Comparison of ENCODE assay signal across 8 mouse cellular contexts in genomic region chr19:44545321-44546041, GRCm38 (mm10). TPM values are rescaled to one million over a fixed set of nuclear protein-coding genes. Genes with fewer than 3 reads are reported as not detected.
A peak's percentile ranks its signal among the peaks of the same experiment; 100 is the strongest.
DNase-seq lines count a peak whose midpoint lies in the region; ATAC-seq and TF ChIP-seq lines count a peak whose summit lies in the region.

Gene Sec31b (minus strand): TSS chr19:44545864.

- peak within 1 kb of the TSS; percentile 89 for H3K27ac ChIP-seq in heart, embryonic 10.5 days
- no peak within 1 kb of the TSS for H3K27ac ChIP-seq in lung, postnatal 0 days (ENCODE audit: low read length)

- H3K4me1 ChIP-seq in heart, embryonic 10.5 days = peaks cover 11% of the 10 kb centered on the region; the same call in 1 of the 2 replicates
- no peaks in the 10 kb centered on the region; the same call in 1 of the 2 replicates for H3K4me1 ChIP-seq in lung, postnatal 0 days (ENCODE audit: insufficient read depth, low read depth, low read length)

- TF ChIP-seq CTCF in lung, postnatal 0 days (IDR thresholded peaks at IDR 0.05) = no peak

- peak within 1 kb of the TSS; percentile 73 for H3K4me3 ChIP-seq in heart, embryonic 10.5 days
- H3K4me3 ChIP-seq in lung, postnatal 0 days (ENCODE audit: low read depth, low read length) = peak within 1 kb of the TSS; percentile 47

- DNase-seq in spleen, adult 18-20 months = peak; percentile 14 to 30
- DNase-seq in spleen, adult 12 weeks (ENCODE audit: low spot score) = no peak
- peak; percentile 78 for DNase-seq in embryo, embryonic 9.5 days (ENCODE audit: extremely low spot score)
- peak; percentile 89 for DNase-seq in heart, embryonic 10.5 days (ENCODE audit: low spot score)
- peak; percentile 72 for DNase-seq in kidney, adult 9 months
- peak; percentile 22 for DNase-seq in lung, postnatal 0 days (ENCODE audit: low spot score)
- peak; percentile 17 for DNase-seq in ovary, postnatal 14 days (ENCODE audit: low spot score)
- DNase-seq in left cerebral cortex, adult 11 months (ENCODE audit: low spot score) = no peak

- peaks cover 35% of the 10 kb centered on the region for H3K36me3 ChIP-seq in heart, embryonic 10.5 days
- H3K36me3 ChIP-seq in lung, postnatal 0 days (ENCODE audit: insufficient read depth, low read length) = peaks cover 23% of the 10 kb centered on the region; the same call in 1 of the 2 replicates

- peaks cover 5% of the 10 kb centered on the region; the same call in 1 of the 2 replicates for H3K27me3 ChIP-seq in heart, embryonic 10.5 days (ENCODE audit: insufficient read depth, poor library complexity, severe bottlenecking)
- H3K27me3 ChIP-seq in lung, postnatal 0 days (replicated peaks; ENCODE audit: insufficient read depth, low read length) = no peaks in the 10 kb centered on the region

- TF ChIP-seq EP300 in lung, postnatal 0 days (IDR thresholded peaks at IDR 0.05) = no peak

- no peaks in the 10 kb centered on the region for H3K9me3 ChIP-seq in heart, embryonic 10.5 days
- H3K9me3 ChIP-seq in lung, postnatal 0 days (ENCODE audit: low read length) = no peaks in the 10 kb centered on the region

- peak within 1 kb of the TSS; percentile 91 for H3K4me2 ChIP-seq in lung, postnatal 0 days (replicated peaks; ENCODE audit: low read depth, low read length)

- under 1% methylated on average over 47 of the region's 47 CpGs for WGBS in heart, embryonic 10.5 days
- 2% methylated on average over 44 of the region's 47 CpGs for WGBS in lung, postnatal 0 days

- H3K9ac ChIP-seq in lung, postnatal 0 days (replicated peaks; ENCODE audit: low read depth) = peak within 1 kb of the TSS; percentile 41

- peak; percentile 64 for ATAC-seq in lung, postnatal 0 days

RNA-seq across cellular contexts. Expression of gene Sec31b, which starts in this region (rescaled TPM):
- 1.0 and 1.9 TPM in 2 replicates for polyA plus RNA-seq in heart, embryonic 10.5 days (2016; fragmentation: Nextera tagmentation; extraction: Ambion mirVana)
- polyA plus RNA-seq in lung, postnatal 0 days (2015; fragmentation: Nextera tagmentation; extraction: Ambion mirVana) = 0.42 and 0.46 TPM in 2 replicates

Comparison
In these comparisons a context has a peak if more than half of its experiments do, and no peak if none do; other contexts are left out.
1. DNase-seq: peak in spleen, adult 18-20 months (2 of 2), embryo, embryonic 9.5 days (single experiment), heart, embryonic 10.5 days (single experiment), kidney, adult 9 months (single experiment) and ovary, postnatal 14 days (single experiment); none in spleen, adult 12 weeks (single experiment) and left cerebral cortex, adult 11 months (single experiment).
2. Peak in DNase-seq, ATAC-seq, H3K4me3 ChIP-seq, H3K9ac ChIP-seq and H3K4me2 ChIP-seq in lung, postnatal 0 days; RNA of the gene not detected or under 1 TPM.